Mouse (Mus musculus) thymus, adult 2 months (tissue): Measurements from ENCODE around the gene Klf13. TPM values are rescaled to one million over a fixed set of nuclear protein-coding genes. Genes with fewer than 3 reads are reported as not detected.

Source experiments
- DNase-seq: peaks from one replicate; pipeline ENCODE4 v3.0.0; 2021
- H3K27ac ChIP-seq: fragments of 200-500 bp; 2 replicates; pipeline ENCODE4 v1.5.1; 2012; ENCODE audit warnings: low read length, control low read depth; ENCODE audit not compliant: control insufficient read depth, insufficient read depth
- H3K27me3 ChIP-seq: fragments of 200-500 bp; 2 replicates; pipeline ENCODE4 v1.6.1; 2012; ENCODE audit warnings: mild to moderate bottlenecking, low read length, moderate library complexity, mixed read lengths; ENCODE audit not compliant: control insufficient read depth, insufficient read depth
- H3K36me3 ChIP-seq: fragments of 200-500 bp; 2 replicates; pipeline ENCODE4 v1.6.1; 2012; ENCODE audit warnings: mild to moderate bottlenecking, low read length, moderate library complexity; ENCODE audit not compliant: control insufficient read depth, insufficient read depth
- H3K4me1 ChIP-seq: fragments of 200-500 bp; replicated peaks from 2 replicates; pipeline ENCODE4 v1.6.1; 2012; ENCODE audit warnings: low read length; ENCODE audit not compliant: control insufficient read depth, insufficient read depth
- H3K4me3 ChIP-seq: fragments of 200-500 bp; 2 replicates; pipeline ENCODE4 v1.5.1; 2012; ENCODE audit warnings: mild to moderate bottlenecking, low read length, control low read depth, moderate library complexity; ENCODE audit not compliant: control insufficient read depth, insufficient read depth
- CTCF ChIP-seq: fragments of 200-500 bp; IDR thresholded peaks from 2 replicates; pipeline ENCODE4 v1.5.1; 2012; ENCODE audit warnings: mild to moderate bottlenecking, control low read depth, low read length, moderate library complexity, borderline replicate concordance; ENCODE audit not compliant: control insufficient read depth, poor library complexity, insufficient read depth; ENCODE audit errors: extremely low read depth
- POLR2A ChIP-seq: fragments of 200-500 bp; IDR thresholded peaks from 2 replicates; pipeline ENCODE4 v1.6.1; 2012; ENCODE audit warnings: mild to moderate bottlenecking, low read length, control low read depth, moderate library complexity; ENCODE audit not compliant: control insufficient read depth, poor library complexity, insufficient read depth; ENCODE audit errors: extremely low read depth
- WGBS: fragments of 180-500 bp; shearing (Covaris S2); methylation state at CpG from one replicate; pipeline ENCODE4 v1.1.7; 2018; 5-methylcytosine and 5-hydroxymethylcytosine counted together
- polyA plus RNA-seq: library from polyadenylated mRNA; depleted of rRNA; stranded (reverse); fragments of >200 nt; gene quantifications from 2 replicates; pipeline ENCODE4 v1.2.3, GENCODE M21; 2012

Gene Klf13
- polyA plus RNA-seq, 1 experiment: 172 TPM

GRCm38 (mm10) chr7:63929080-63929479 is 9.6 kb downstream of the Klf13 start:
- TF ChIP-seq POLR2A: no peak
- no peaks in the 10 kb centered on the region for H3K36me3 ChIP-seq
- 82% methylated on average over 4 of the region's 4 CpGs for WGBS
- no peak overlapping the region for H3K27ac ChIP-seq
- no peak overlapping the region for H3K4me3 ChIP-seq
- H3K4me1 ChIP-seq: peaks cover 61% of the 10 kb centered on the region
- no peaks in the 10 kb centered on the region for H3K27me3 ChIP-seq
- no peak for DNase-seq

- H3K4me3 ChIP-seq: no peak overlapping the region
- DNase-seq: no peak
- no peaks in the 10 kb centered on the region for H3K36me3 ChIP-seq
- WGBS: 71% methylated on average over 6 of the region's 6 CpGs
- TF ChIP-seq CTCF (no peak), POLR2A (no peak)
- H3K4me1 ChIP-seq: peaks cover 62% of the 10 kb centered on the region
- H3K27ac ChIP-seq: no peak overlapping the region
- no peaks in the 10 kb centered on the region for H3K27me3 ChIP-seq
These were observed 11.6 kb downstream of the Klf13 start for GRCm38 (mm10) chr7:63927121-63927520.

GRCm38 (mm10) chr7:63926492-63926891 is 12.2 kb downstream of the Klf13 start:
- 72% methylated on average over 3 of the region's 3 CpGs for WGBS
- no peak for TF ChIP-seq CTCF
- TF ChIP-seq POLR2A: no peak
- Histone ChIP-seq H3K27me3 (no peaks in the 10 kb centered on the region), H3K4me3 (no peak overlapping the region), H3K27ac (no peak overlapping the region), H3K4me1 (peaks cover 65% of the 10 kb centered on the region), H3K36me3 (no peaks in the 10 kb centered on the region)
- no peak for DNase-seq

GRCm38 (mm10) chr7:63925413-63926360 is 13.0 kb downstream of the Klf13 start:
- H3K27me3 ChIP-seq: no peaks in the 10 kb centered on the region
- no peaks in the 10 kb centered on the region for H3K36me3 ChIP-seq
- H3K27ac ChIP-seq: peak overlapping the region; percentile 64
- DNase-seq: peak; percentile 67
- 26% methylated on average over 14 of the region's 14 CpGs for WGBS
- TF ChIP-seq CTCF: no peak; the same call in 1 of the 2 replicates
- TF ChIP-seq POLR2A: no peak
- 0 out of 2 replicates have a peak overlapping the region, but pooled peaks have one; percentile 1 for H3K4me3 ChIP-seq
- peaks cover 65% of the 10 kb centered on the region for H3K4me1 ChIP-seq

GRCm38 (mm10) chr7:63924747-63925412 is 13.8 kb downstream of the Klf13 start:
- Histone ChIP-seq H3K36me3 (0 out of 2 replicates have a peak, but pooled peaks cover 5% of the 10 kb centered on the region), H3K4me1 (peaks cover 66% of the 10 kb centered on the region), H3K27ac (peak overlapping the region; percentile 3; the same call in 1 of the 2 replicates), H3K27me3 (no peaks in the 10 kb centered on the region), H3K4me3 (no peak overlapping the region)
- no peak for DNase-seq
- TF ChIP-seq POLR2A (no peak), CTCF (no peak)
- 67% methylated on average over 6 of the region's 6 CpGs for WGBS

- Histone ChIP-seq H3K27me3 (no peaks in the 10 kb centered on the region), H3K4me3 (no peak overlapping the region), H3K4me1 (peaks cover 69% of the 10 kb centered on the region), H3K27ac (no peak overlapping the region), H3K36me3 (0 out of 2 replicates have a peak, but pooled peaks cover 5% of the 10 kb centered on the region)
- DNase-seq: no peak
- WGBS: 82% methylated on average over 1 of the region's 1 CpGs
- TF ChIP-seq CTCF (no peak), POLR2A (no peak)
These were observed 14.6 kb downstream of the Klf13 start for GRCm38 (mm10) chr7:63924151-63924550.
